Mouse (Mus musculus) hindbrain, embryonic 16.5 days (tissue): ENCODE measurements around the gene Apex2. TPM values are rescaled to one million over a fixed set of nuclear protein-coding genes. Genes with fewer than 3 reads are reported as not detected.

Source experiments
- ATAC-seq: fragments of 200-750 bp; cut with Nextera tagmentation; 2 replicates; pipeline ENCODE4 v1.8.0; 2017; ENCODE audit warnings: moderate TSS enrichment, moderate library complexity
- H3K27ac ChIP-seq: fragments of 300-500 bp; sonication (generic); 2 replicates; pipeline ENCODE4 v1.5.1; 2014; ENCODE audit warnings: low read depth, mild to moderate bottlenecking, control low read depth, low read length, moderate library complexity
- H3K27me3 ChIP-seq: fragments of 300-500 bp; sonication (generic); replicated peaks from 2 replicates; pipeline ENCODE4 v1.6.1; 2014; ENCODE audit warnings: low read length; ENCODE audit not compliant: control insufficient read depth, insufficient read depth
- H3K36me3 ChIP-seq: fragments of 300-500 bp; sonication (generic); 2 replicates; pipeline ENCODE4 v1.6.1; 2014; ENCODE audit warnings: mild to moderate bottlenecking, low read length, moderate library complexity, mixed read lengths; ENCODE audit not compliant: control insufficient read depth, insufficient read depth
- H3K4me1 ChIP-seq: fragments of 300-500 bp; sonication (generic); 2 replicates; pipeline ENCODE4 v1.6.1; 2014; ENCODE audit warnings: low read depth, low read length; ENCODE audit not compliant: control insufficient read depth, insufficient read depth
- H3K4me2 ChIP-seq: fragments of 300-500 bp; sonication (generic); 2 replicates; pipeline ENCODE4 v1.6.1; 2014; ENCODE audit warnings: mild to moderate bottlenecking, low read length, control low read depth, moderate library complexity
- H3K4me3 ChIP-seq: fragments of 300-500 bp; sonication (generic); 2 replicates; pipeline ENCODE4 v1.5.1; 2014; ENCODE audit warnings: mild to moderate bottlenecking, low read length, control low read depth, moderate library complexity
- H3K9ac ChIP-seq: fragments of 300-500 bp; sonication (generic); 2 replicates; pipeline ENCODE4 v1.6.1; 2014; ENCODE audit warnings: low read depth, mild to moderate bottlenecking, control low read depth, low read length, moderate library complexity
- H3K9me3 ChIP-seq: fragments of 300-500 bp; sonication (generic); 2 replicates; pipeline ENCODE4 v1.6.1; 2014; ENCODE audit warnings: mild to moderate bottlenecking, low read length, moderate library complexity; ENCODE audit not compliant: control insufficient read depth
- WGBS: fragments of 180-500 bp; shearing (Covaris S2); extraction: QIAGEN DNeasy Blood & Tissue Kit; methylation state at CpG from one replicate; pipeline ENCODE4 v1.1.7; 2014; 5-methylcytosine and 5-hydroxymethylcytosine counted together
- polyA plus RNA-seq: library from polyadenylated mRNA; unstranded; fragments of >200 nt; fragmentation: Nextera tagmentation; extraction: Ambion mirVana; gene quantifications from 2 replicates; pipeline ENCODE4 v1.2.1, GENCODE M21; 2015

Gene Apex2
- polyA plus RNA-seq, 1 experiment from 2014 or later, result 14.8 TPM

DNA sequence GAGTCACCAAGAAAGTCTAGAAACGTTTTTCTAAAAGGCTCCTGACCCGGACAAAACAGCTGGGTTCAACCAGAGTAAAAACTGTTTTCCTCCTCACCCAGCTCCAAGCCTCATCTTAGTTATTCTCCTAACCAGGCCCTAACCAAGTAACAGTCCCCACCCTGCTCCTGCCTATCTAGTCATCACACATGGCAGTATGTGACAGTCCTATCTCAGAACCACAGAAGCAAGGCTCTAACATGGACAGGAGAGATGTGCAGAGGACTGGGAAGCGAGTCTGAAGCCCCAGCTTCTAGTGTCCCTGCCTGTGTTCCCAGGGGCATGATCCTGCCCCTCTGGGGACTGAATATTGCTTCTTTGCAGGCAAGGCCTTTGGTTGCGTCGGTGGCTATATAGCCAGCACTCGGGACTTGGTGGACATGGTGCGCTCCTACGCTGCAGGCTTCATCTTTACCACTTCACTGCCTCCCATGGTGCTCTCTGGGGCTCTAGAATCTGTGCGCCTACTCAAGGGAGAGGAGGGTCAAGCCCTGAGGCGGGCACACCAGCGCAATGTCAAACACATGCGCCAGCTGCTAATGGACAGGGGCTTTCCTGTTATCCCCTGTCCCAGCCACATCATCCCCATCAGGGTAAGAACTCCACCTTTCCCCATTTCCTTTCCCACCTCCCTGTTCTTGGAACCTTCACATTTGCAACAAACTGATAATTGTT is 24.9 kb downstream of the Apex2 start:
- WGBS, result 89% methylated on average over 12 of the region's 12 CpGs
- Histone ChIP-seq H3K4me2 (no peak overlapping the region), H3K27me3 (no peaks in the 10 kb centered on the region), H3K27ac (no peak overlapping the region), H3K4me3 (no peak overlapping the region), H3K9me3 (no peaks in the 10 kb centered on the region), H3K36me3 (no peaks in the 10 kb centered on the region), H3K4me1 (no peaks in the 10 kb centered on the region), H3K9ac (no peak overlapping the region)
- no peak for ATAC-seq

- no peak overlapping the region for H3K4me2 ChIP-seq
These were observed 35.6 kb downstream of the Apex2 start for GRCm38 (mm10) chrX:150554032-150554431.

DNA sequence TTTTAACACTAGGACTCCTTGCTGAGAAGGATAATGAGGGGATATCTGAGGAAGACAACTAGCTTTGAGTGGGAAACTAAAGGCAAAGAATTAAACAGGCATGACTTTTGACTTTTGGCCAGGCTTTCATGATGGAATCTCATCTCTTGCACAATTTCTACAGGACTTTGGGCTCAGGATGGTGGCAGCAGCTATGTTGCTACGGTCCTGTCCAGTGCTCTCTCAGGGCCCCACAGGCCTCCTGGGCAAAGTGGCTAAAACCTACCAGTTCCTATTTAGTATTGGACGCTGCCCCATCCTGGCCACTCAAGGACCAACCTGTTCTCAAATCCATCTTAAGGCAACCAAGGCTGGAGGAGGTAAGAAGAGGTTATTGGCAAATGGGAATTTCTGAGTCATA is 37.7 kb downstream of the Apex2 start:
- Histone ChIP-seq H3K27ac (no peak overlapping the region), H3K9ac (no peak overlapping the region), H3K4me1 (no peaks in the 10 kb centered on the region), H3K27me3 (no peaks in the 10 kb centered on the region), H3K36me3 (no peaks in the 10 kb centered on the region), H3K4me3 (no peak overlapping the region), H3K4me2 (no peak overlapping the region), H3K9me3 (no peaks in the 10 kb centered on the region)
- ATAC-seq, result no peak
- 87% methylated on average over 2 of the region's 2 CpGs for WGBS

More at GRCm38 (mm10) chrX:150554032-150554431, 35.6 kb downstream of the Apex2 start:
- no peak overlapping the region for H3K4me3 ChIP-seq
- no peak overlapping the region for H3K27ac ChIP-seq
- no peaks in the 10 kb centered on the region for H3K9me3 ChIP-seq
- WGBS, result 81% methylated on average over 3 of the region's 3 CpGs
- ATAC-seq, result no peak
- H3K4me1 ChIP-seq, result no peaks in the 10 kb centered on the region
- no peaks in the 10 kb centered on the region for H3K36me3 ChIP-seq
- no peaks in the 10 kb centered on the region for H3K27me3 ChIP-seq
- H3K9ac ChIP-seq, result no peak overlapping the region

DNA sequence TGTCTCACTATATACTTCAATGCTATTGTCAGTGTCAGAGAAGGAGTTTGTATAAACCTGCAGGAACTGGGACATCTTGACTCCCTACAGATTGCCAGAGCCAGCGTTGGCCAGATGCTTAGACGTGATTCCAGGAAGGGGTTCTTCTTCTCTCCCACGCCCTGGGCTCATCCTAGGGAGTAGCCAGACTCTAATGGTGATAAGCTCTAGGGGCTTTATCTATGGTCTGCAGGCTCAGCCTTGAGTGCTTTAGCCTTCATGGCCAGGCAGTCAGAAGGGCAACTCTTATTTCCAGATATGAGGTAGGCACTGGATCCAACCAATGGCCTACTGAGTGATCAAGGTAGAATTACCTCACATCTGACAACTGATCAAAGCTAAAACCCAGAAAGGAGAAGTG is 40.0 kb downstream of the Apex2 start:
- H3K9ac ChIP-seq, result no peak overlapping the region
- H3K4me1 ChIP-seq, result no peaks in the 10 kb centered on the region
- no peaks in the 10 kb centered on the region for H3K36me3 ChIP-seq
- no peak overlapping the region for H3K4me2 ChIP-seq
- ATAC-seq, result no peak
- WGBS, result 85% methylated on average over 3 of the region's 3 CpGs
- H3K4me3 ChIP-seq, result no peak overlapping the region
- no peak overlapping the region for H3K27ac ChIP-seq
- no peaks in the 10 kb centered on the region for H3K27me3 ChIP-seq
- H3K9me3 ChIP-seq, result no peaks in the 10 kb centered on the region

GRCm38 (mm10) chrX:150547239-150547638 is 42.4 kb downstream of the Apex2 start, which contains the start of gene Alas2:
Gene Alas2, plus strand, starts transcription at chrX:150547375.
- H3K27me3 ChIP-seq, result no peaks in the 10 kb centered on the region
- no peak within 1 kb of the TSS for H3K4me3 ChIP-seq
- no peak within 1 kb of the TSS for H3K4me2 ChIP-seq
- ATAC-seq, result no peak
- H3K36me3 ChIP-seq, result no peaks in the 10 kb centered on the region
- H3K4me1 ChIP-seq, result no peaks in the 10 kb centered on the region
- H3K27ac ChIP-seq, result no peak within 1 kb of the TSS
- WGBS, result 69% methylated on average over 3 of the region's 5 CpGs
- no peak within 1 kb of the TSS for H3K9ac ChIP-seq
- H3K9me3 ChIP-seq, result peaks cover 2% of the 10 kb centered on the region; the same call in 1 of the 2 replicates

DNA sequence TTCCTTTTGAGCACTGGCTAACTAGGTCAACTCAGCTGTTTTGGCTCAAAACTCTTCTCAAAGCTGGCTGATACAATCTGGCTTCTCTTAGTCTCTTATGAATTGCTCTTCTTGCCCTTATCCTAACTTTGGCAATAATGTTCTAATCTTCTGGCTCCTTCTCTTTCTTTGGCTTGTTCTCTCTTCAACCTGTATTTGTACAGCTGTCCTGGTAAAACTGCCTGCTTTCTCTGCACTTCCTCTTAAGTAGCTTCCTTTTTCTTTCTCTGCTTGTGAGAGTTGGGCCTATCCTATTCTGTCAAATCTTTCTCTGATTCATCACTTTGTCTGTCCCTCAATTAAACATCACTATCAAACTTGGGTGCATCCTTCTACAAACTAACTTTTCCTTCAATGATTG is 48.0 kb downstream of the Apex2 start:
- H3K27ac ChIP-seq, result no peak overlapping the region
- peaks cover 3% of the 10 kb centered on the region; the same call in 1 of the 2 replicates for H3K9me3 ChIP-seq
- H3K36me3 ChIP-seq, result no peaks in the 10 kb centered on the region
- ATAC-seq, result no peak
- H3K4me1 ChIP-seq, result no peaks in the 10 kb centered on the region
- H3K4me3 ChIP-seq, result no peak overlapping the region
- H3K9ac ChIP-seq, result no peak overlapping the region
- no peak overlapping the region for H3K4me2 ChIP-seq
- no peaks in the 10 kb centered on the region for H3K27me3 ChIP-seq

DNA sequence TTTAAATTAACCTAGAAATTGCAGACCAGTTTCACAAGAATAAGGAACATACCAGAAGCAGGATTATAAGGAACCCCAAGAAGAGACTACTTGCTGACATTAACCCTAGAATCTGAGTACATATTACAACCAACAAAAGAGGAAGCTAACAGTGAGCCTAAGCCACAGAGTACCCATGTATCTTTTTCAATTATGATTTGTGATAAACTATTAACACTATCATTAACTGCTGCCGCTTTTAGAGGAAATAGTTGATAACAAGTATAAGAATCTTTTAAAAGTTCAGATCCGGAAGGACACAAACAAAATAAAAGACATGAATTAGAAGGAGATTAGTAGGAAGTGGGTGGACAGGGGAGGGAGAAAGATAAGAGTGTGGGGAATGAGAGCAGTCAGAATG is 49.6 kb downstream of the Apex2 start:
- no peak overlapping the region for H3K4me2 ChIP-seq
- H3K36me3 ChIP-seq, result no peaks in the 10 kb centered on the region
- H3K27me3 ChIP-seq, result no peaks in the 10 kb centered on the region
- no peak for ATAC-seq
- H3K9me3 ChIP-seq, result peaks cover 3% of the 10 kb centered on the region; the same call in 1 of the 2 replicates
- H3K4me1 ChIP-seq, result no peaks in the 10 kb centered on the region
- no peak overlapping the region for H3K9ac ChIP-seq
- WGBS, result 95% methylated on average over 2 of the region's 2 CpGs
- no peak overlapping the region for H3K4me3 ChIP-seq
- no peak overlapping the region for H3K27ac ChIP-seq

DNA sequence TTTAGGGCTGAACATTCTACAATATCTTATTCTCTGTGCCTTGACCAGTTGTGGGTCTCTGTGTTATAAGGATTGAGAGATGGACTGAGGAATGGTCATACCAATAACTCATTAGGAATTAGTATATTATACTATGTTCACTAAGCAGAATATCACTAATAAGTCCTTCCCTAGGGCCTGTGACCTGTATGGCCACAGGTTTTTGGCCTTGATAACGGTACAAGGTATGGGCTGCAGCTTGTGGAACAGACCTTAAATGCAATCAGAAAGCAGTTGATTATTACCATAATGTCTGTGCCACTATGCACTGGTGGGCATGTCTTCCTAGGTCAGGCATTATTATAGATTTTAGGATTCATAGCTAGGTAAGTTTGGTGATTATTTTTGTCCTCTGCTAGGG is 73.2 kb downstream of the Apex2 start:
- Histone ChIP-seq H3K36me3 (no peaks in the 10 kb centered on the region), H3K4me1 (no peaks in the 10 kb centered on the region), H3K9ac (no peak overlapping the region), H3K4me2 (no peak overlapping the region), H3K27me3 (no peaks in the 10 kb centered on the region), H3K9me3 (no peaks in the 10 kb centered on the region), H3K4me3 (no peak overlapping the region), H3K27ac (no peak overlapping the region)
- ATAC-seq, result no peak
- WGBS, result 100% methylated on average over 1 of the region's 1 CpGs

- no peaks in the 10 kb centered on the region for H3K9me3 ChIP-seq
- no peak overlapping the region for H3K9ac ChIP-seq
- no peak overlapping the region for H3K27ac ChIP-seq
- H3K27me3 ChIP-seq, result no peaks in the 10 kb centered on the region
- no peak for ATAC-seq
- H3K4me1 ChIP-seq, result no peaks in the 10 kb centered on the region
- H3K36me3 ChIP-seq, result no peaks in the 10 kb centered on the region
- no peak overlapping the region for H3K4me3 ChIP-seq
- no peak overlapping the region for H3K4me2 ChIP-seq
These were observed 73.7 kb downstream of the Apex2 start for GRCm38 (mm10) chrX:150516015-150516414.
